Mouse (Mus musculus) gonadal fat pad, adult 2 months (tissue): Measurements from ENCODE around the gene Mypop. TPM values are rescaled to one million over a fixed set of nuclear protein-coding genes. Genes with fewer than 3 reads are reported as not detected.

Experiments
- DNase-seq: peaks from one replicate; pipeline ENCODE4 v3.0.0-alpha.2; 2012; ENCODE audit warnings: low read depth
- polyA plus RNA-seq: library from polyadenylated mRNA; depleted of rRNA; stranded (reverse); fragments of >200 nt; gene quantifications from 2 replicates; pipeline ENCODE4 v1.2.3, GENCODE M21; 2012

The Mypop gene
- polyA plus RNA-seq, 1 experiment: 3.4 TPM

DNA sequence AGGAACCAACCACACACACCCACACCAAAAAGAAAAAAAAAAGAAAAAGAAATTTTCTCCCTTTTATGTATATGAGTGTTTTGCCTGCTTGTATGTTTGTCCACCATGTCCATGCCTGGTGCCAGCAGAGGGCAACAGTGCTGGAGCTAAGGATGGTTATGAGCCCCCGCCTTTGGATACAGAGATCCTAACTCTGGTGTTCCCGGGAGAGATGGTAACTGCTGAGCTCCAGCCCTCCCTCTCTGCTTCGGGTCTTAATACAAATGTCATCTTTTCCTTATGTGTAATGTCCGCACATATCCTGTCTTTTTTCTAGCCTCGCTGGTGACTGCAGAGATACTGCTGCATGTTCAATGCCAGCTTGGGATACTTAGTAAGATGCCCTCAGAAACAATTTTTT is 1.1 kb upstream of the Mypop start:
- no peak for DNase-seq

DNA sequence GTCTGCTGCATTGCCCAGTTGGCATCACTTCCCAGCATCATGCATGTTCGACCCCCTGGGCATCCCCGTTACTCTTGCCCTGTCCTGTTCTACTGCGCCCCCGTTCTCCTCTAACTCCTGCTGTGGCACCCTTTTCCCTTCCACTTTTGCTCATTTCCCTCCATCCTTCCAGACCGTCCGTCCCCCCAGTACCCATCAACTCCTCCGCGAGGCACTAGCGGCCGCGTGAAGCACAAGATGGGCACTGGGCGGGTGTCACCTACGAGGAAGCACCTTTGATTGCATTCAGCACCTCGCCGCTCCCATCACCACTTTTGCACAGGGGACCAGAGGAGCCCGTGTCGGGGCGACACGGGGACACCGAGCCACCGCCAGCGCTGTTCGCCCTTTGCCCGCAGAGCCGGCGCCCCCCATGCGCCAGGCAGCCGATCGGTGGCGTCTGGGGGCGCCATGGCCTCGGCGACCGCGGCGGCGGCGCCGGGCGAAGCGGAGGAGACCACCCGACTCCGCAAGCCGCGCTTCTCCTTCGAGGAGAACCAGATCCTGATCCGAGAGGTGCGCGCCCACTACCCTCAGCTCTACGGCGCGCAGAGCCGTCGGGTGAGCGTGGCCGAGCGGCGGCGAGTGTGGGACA is 732 bp downstream of the Mypop start:
- DNase-seq: no peak

GRCm38 (mm10) chr7:18992294-18992675 is 1.2 kb downstream of the Mypop start:
- no peak for DNase-seq

GRCm38 (mm10) chr7:18993036-18993435 is 2.0 kb downstream of the Mypop start:
- no peak for DNase-seq

- DNase-seq: no peak
These were observed 7.8 kb downstream of the Mypop start for GRCm38 (mm10) chr7:18998835-18999234.

GRCm38 (mm10) chr7:19000421-19000820 is 9.4 kb downstream of the Mypop start:
- DNase-seq: no peak

- no peak for DNase-seq
These were observed 10.2 kb downstream of the Mypop start for GRCm38 (mm10) chr7:19001066-19001806.

DNA sequence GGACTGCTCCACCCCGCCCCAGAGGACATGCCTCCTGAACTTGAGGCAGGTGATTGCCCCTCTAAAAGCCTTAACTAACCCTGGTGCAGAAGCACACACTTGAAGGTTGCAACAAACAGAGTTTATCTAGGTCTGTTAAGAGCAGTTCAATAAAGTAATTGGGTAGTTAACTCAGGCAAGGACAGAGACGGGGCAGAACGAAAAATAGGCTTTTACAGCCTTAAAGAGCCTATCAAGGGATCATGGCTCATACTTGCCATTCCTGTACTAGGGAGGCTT is 10.7 kb downstream of the Mypop start:
- DNase-seq: no peak

DNA sequence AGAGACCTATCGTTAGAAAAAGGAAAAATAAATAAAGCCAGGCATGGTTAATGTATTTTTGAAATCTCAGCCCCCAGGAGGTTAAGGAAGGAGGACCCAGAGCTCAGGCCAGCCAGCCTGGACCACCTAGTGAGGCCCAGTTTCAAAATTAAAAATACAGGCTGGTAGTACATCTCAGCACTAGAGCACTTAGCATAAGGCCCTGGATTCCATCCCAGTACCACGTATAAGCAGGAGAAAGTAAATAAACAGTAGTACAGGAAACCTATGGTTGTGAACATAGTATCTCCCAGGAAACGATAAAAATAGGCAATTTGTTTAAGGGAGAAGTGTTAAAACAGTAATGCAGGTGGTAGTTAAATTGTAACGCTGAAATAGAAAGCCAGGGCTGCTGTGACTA is 11.1 kb downstream of the Mypop start:
- DNase-seq: no peak

DNA sequence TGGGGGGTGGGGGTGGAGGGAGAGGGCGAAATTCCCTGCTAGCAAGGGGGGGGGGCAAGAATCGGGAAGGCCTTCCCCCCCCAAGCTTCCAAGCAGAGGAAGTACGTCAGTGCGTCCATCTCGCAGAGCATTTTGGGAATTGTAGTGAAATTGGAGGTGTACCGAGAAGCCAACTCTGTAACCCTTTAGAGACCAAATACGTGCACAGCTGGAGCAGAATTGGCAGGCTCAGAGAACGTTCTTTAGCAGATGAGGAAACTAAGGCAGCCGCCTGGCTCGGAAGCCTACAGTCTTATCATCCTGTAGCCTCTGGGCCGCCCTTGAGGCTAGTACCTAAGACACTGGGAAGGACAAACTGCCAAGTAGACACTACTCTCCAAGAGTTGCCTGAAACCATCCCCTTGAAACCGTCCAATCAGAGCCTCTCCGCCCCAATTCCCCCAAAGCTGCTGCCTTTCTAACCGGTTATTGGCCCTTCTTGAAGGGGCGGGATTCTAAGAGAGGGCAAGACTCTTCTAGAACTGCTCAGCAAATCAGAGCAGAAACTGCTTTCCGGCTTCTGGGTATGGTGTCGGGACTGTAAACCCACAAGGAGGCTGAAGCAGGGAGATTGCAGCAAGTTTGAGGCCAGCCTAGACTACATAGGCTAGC is 11.9 kb downstream of the Mypop start:
- peak; percentile 65 for DNase-seq

GRCm38 (mm10) chr7:19003902-19004630 is 13.0 kb downstream of the Mypop start, which contains the start of gene Irf2bp1:
Gene Irf2bp1, plus strand, starts transcription at chr7:19004044.
- DNase-seq: no peak

GRCm38 (mm10) chr7:19004631-19005079 is 13.6 kb downstream of the Mypop start:
- no peak for DNase-seq

DNA sequence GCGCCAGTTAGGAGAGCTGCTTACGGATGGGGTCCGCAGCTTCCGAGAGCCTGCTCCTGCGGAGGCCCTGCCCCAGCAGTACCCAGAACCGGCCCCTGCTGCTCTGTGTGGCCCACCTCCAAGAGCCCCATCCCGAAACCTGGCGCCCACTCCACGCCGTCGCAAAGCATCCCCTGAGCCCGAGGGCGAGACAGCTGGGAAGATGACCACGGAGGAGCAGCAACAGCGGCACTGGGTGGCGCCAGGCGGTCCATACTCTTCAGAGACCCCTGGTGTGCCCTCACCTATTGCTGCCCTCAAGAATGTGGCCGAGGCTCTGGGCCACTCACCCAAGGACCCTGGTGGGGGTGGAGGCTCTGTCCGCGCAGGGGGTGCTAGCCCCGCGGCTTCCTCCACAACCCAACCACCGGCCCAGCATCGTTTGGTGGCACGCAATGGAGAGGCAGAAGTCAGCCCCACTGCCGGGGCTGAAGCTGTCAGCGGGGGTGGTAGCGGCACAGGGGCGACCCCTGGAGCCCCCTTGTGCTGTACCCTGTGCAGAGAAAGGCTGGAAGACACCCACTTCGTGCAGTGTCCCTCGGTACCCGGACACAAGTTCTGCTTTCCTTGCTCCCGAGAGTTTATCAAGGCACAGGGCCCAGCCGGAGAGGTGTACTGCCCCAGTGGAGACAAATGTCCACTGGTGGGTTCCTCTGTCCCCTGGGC is 14.5 kb downstream of the Mypop start:
- no peak for DNase-seq

DNA sequence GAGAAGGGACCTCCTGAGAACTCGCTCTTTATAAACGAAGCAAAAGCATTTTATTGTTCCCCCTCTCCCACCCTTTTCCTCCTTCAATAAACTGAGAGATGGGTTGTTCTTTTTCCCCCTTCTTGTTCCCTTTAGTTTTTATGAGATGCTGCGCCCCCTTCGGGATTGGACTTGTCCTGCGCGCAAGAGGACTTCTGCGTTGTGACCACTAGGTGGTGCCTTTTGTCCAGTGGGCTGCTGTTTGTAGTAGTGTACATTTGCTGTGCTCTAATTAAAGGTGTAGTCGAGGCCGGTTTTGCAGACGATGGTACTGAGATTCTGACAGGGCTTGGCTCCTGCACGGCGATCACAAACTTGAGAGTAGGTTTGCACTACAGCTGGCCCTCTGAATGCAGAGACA is 15.4 kb downstream of the Mypop start:
- no peak for DNase-seq

- DNase-seq: no peak
These were observed 16.3 kb downstream of the Mypop start for GRCm38 (mm10) chr7:19007026-19007977.

DNA sequence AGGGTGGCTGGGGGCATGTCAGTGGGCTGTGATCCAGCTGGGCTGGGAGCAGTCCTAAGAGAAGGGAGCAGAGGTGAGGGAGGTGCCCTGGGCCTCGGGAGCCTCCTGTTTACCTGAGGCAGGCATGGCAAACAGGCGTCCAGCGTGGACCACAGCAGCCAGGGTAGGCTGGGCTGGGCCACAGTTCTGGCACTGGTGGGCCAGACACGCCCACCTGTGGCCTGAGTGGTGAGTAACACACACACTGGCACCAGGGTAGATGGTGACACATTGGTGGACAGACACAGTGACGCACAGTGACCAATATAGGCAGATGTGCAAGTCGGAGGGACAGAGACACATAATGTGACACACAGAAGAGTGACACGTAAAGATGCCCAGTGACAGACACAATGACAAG is 19.5 kb downstream of the Mypop start:
- DNase-seq: no peak

DNA sequence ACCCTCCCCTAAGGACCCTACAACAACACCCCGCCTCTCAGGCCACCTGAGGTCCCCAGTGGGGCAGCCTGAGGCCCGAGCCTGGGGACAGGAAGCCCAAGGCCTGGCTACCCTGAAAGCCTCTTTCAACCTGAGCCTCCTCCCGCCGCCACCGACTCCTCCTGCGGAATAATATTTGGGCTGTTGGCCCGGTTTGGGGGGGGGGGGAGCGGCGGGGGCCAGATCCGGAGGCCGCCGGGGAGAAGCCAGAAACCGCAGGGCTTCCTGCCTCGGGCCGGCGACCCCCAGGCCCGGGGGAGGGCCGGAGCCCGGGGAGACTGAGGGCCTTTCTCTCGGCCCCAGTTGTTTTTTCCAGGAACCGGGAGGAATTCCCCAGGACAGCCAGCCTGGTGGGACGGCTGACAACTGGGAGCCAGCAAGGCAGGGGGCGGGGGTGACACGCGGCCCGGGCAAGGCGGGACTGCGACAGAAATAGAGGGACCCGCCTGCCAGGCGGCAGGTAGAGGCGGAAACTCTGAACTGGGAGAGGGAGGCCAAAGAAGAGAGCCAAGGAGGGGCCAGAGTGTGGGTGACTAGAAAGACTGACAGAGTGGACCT is 21.1 kb downstream of the Mypop start:
- no peak for DNase-seq

DNA sequence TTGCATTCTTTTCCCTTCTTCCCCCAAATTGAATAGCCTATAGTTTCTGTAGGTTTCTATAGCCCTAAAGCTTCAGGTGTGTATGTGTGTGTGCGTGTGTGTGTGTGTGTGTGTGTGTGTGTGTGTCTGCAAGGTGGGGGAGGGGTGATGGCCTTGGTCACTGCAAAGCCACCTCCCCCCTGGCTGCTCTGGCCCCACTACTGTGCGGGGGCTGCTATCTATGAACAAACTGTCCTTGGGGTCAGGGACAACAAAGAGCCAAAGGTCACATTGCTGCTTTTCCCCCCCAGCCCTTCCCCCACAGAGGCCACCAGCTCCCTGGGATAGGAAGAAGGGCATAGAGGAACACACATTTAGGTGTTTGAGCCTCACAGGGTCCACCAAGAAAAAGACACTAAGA is 21.8 kb downstream of the Mypop start:
- no peak for DNase-seq

DNA sequence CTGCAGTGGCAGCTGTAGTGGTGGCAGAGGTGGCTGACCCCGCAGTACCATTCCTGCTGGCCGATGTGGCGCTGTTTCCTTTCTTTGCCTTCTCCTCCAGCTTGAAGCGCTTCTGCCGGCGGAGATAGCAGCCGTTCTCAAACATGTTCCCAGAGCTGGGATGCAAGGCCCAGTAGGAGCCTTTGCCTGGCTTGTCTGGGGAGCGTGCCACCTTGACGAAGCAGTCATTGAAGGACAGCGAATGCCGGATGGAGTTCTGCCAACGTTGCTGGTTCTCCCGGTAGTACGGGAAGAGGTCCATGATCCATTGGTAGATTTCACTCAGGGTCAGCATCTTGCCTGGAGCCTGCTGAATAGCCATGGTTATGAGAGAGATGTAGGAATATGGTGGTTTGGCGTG is 23.4 kb downstream of the Mypop start:
- no peak for DNase-seq

- no peak for DNase-seq
These were observed 25.0 kb downstream of the Mypop start for GRCm38 (mm10) chr7:19016042-19016441.
